Mouse (Mus musculus) neural tube, embryonic 14.5 days (tissue): ENCODE results near the gene Ryr1. TPM values are rescaled to one million over a fixed set of nuclear protein-coding genes. Genes with fewer than 3 reads are reported as not detected.

Experiments used
- ATAC-seq: fragments of 200-750 bp; cut with Nextera tagmentation; 2 replicates; pipeline ENCODE4 v1.8.0; 2017; ENCODE audit warnings: low read depth, mild to moderate bottlenecking, moderate TSS enrichment, moderate library complexity
- H3K27ac ChIP-seq: fragments of 300-500 bp; sonication (generic); 2 replicates; pipeline ENCODE4 v1.5.1; 2014; ENCODE audit warnings: low read depth, mild to moderate bottlenecking, control low read depth, low read length, moderate library complexity, mixed read lengths
- H3K27me3 ChIP-seq: fragments of 300-500 bp; sonication (generic); 2 replicates; pipeline ENCODE4 v1.6.1; 2014; ENCODE audit warnings: low read length; ENCODE audit not compliant: control insufficient read depth, insufficient read depth
- H3K36me3 ChIP-seq: fragments of 300-500 bp; sonication (generic); 2 replicates; pipeline ENCODE4 v1.6.1; 2014; ENCODE audit warnings: low read length, mixed read lengths; ENCODE audit not compliant: control insufficient read depth, insufficient read depth
- H3K4me1 ChIP-seq: fragments of 300-500 bp; sonication (generic); 2 replicates; pipeline ENCODE4 v1.6.1; 2014; ENCODE audit warnings: low read length; ENCODE audit not compliant: control insufficient read depth, insufficient read depth
- H3K4me2 ChIP-seq: fragments of 300-500 bp; sonication (generic); 2 replicates; pipeline ENCODE4 v1.6.1; 2014; ENCODE audit warnings: mild to moderate bottlenecking, low read depth, low read length, control low read depth
- H3K4me3 ChIP-seq: fragments of 300-500 bp; sonication (generic); 2 replicates; pipeline ENCODE4 v1.5.1; 2014; ENCODE audit warnings: low read depth, low read length, control low read depth, mixed read lengths
- H3K9ac ChIP-seq: fragments of 300-500 bp; sonication (generic); replicated peaks from 2 replicates; pipeline ENCODE4 v1.6.1; 2014; ENCODE audit warnings: low read depth, mild to moderate bottlenecking, control low read depth, low read length, mixed read lengths
- H3K9me3 ChIP-seq: fragments of 300-500 bp; sonication (generic); 2 replicates; pipeline ENCODE4 v1.6.1; 2016; ENCODE audit warnings: low read length; ENCODE audit not compliant: control insufficient read depth
- WGBS: fragments of 180-500 bp; shearing (Covaris S2); extraction: QIAGEN DNeasy Blood & Tissue Kit; methylation state at CpG from one replicate; pipeline ENCODE4 v1.1.7; 2014; 5-methylcytosine and 5-hydroxymethylcytosine counted together
- polyA plus RNA-seq: library from polyadenylated mRNA; unstranded; fragments of >200 nt; fragmentation: Nextera tagmentation; extraction: Ambion mirVana; gene quantifications from 2 replicates; pipeline ENCODE4 v1.2.1, GENCODE M21; 2014

Ryr1 gene
- polyA plus RNA-seq, 1 experiment from 2014 or later: 11.6 TPM

DNA sequence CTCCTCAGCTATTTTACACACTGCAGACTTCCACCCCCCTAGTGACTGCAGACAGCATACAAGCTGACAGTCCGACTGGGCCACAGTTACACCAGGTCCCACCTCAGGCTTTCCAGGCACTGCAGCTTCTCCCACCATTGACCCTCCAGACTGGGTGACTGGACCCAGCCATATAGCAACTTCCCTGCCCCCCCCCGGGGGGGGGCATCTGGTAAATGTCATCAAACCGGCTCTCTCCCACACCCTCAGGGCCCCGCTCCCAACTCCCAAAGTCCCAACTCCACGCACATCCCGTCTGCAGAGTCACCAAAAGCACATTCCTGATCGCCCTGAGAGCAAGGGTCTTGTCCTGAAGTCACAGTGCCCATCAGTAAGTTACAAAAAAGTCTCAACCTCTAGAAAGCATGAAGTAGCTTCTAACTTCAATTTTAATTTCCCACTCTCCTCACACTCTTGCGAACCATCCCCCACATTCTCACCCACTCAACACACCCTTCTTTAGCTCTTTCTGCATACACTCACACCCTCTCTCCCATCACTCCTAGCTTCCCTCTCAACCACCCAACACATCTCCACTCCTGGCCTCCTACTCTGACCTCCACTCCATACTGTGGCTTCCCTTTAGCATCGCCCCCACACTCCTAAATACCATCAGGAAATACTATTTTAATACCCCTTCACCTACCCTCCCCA is 164.5 kb downstream of the Ryr1 start:
- H3K9ac ChIP-seq: peak overlapping the region; percentile 89
- H3K36me3 ChIP-seq: no peaks in the 10 kb centered on the region
- peak overlapping the region; percentile 63 for H3K4me2 ChIP-seq
- H3K27ac ChIP-seq: 0 out of 2 replicates have a peak overlapping the region, but pooled peaks have one; percentile 34
- H3K4me3 ChIP-seq: peak overlapping the region; percentile 87
- H3K9me3 ChIP-seq: no peaks in the 10 kb centered on the region
- no peaks in the 10 kb centered on the region for H3K27me3 ChIP-seq
- 36% methylated on average over 9 of the region's 9 CpGs for WGBS
- H3K4me1 ChIP-seq: peaks cover 32% of the 10 kb centered on the region
- no peak for ATAC-seq

DNA sequence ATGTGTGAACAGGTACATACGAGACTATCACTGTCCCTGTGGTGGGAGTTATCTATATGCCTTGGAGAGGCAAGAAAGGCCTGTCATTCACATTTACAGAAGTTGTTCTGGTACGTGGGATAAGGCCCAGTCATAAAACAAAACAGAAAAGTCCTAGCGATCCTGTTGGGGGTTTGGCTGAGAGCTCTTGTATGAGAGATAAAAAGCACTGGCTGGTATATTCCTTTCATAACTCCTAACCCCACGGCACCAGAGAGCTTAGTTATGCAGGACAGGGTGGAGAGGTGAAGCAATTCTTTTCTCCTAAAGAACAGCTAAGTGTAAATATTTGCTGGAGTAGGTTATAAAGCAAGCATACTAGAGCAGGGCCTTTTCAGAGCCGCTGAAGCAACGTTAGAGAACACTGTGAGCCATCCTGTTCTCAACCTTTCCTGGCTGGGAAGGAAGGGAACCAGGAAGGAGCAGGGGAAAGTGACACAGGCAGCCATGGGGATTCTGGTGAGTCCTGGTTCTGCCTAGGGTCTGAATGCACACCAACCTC is 165.4 kb downstream of the Ryr1 start:
- H3K27ac ChIP-seq: no peak overlapping the region
- no peaks in the 10 kb centered on the region for H3K9me3 ChIP-seq
- ATAC-seq: no peak
- WGBS: 42% methylated on average over 6 of the region's 6 CpGs
- H3K4me3 ChIP-seq: peak overlapping the region; percentile 87; the same call in 1 of the 2 replicates
- peaks cover 32% of the 10 kb centered on the region for H3K4me1 ChIP-seq
- H3K27me3 ChIP-seq: no peaks in the 10 kb centered on the region
- H3K4me2 ChIP-seq: peak overlapping the region; percentile 63
- no peaks in the 10 kb centered on the region for H3K36me3 ChIP-seq
- peak overlapping the region; percentile 26; the same call in 1 of the 2 replicates for H3K9ac ChIP-seq

DNA sequence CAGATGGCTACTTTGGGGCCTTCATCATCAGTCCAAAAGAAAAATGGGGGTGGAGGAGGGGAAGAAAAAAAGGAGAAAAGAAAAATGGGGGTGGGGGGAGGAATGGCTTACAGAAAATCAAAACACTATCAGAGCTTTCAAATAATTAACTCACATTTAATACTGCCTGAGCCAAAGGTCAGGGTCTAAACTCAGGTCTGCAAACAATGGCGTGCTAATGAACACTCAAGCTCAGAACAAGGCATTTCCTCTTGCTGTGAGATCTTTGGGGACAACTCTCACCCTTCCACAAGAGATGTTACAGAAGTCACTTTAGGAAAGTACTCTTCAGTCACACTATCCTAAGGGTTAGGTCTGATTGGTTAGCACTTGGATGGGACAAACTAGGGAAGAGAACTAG is 166.2 kb downstream of the Ryr1 start:
- 76% methylated on average over 1 of the region's 1 CpGs for WGBS
- H3K4me3 ChIP-seq: no peak overlapping the region

DNA sequence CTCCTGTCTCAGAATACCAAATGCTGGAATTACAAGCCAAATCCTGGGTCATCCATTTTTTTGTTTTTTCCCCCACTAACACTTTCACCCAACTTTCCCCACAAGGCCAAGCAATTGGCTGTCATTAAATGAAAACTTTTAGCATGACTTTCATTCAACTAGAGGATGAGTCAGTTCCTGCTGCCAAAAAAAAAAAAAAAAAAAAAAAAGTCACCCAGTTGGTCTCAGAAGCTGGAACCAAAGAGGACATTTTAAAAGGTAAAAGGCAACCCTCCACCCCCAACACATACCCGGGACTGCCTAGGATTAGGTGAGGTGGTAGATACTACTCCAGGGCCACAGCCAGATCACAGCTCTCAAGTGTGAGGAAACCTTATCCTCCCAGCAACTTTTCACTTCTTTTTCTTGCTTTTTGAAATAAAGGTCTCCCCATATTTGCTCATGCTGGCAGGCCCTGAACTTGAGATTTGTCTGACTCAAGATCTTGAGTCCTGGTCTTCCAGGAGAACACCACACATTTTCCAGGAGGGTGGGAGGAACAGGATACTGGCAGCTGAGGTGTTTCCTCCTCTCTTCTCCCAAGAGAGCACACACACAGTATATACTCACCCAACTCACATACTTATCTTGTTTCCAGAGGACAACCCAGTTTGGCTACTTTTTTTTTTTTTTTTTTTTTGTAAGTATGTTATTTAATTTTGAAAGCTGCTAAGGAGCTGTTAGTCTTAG is 166.8 kb downstream of the Ryr1 start:
- Histone ChIP-seq H3K9ac (no peak overlapping the region), H3K36me3 (no peaks in the 10 kb centered on the region), H3K27me3 (no peaks in the 10 kb centered on the region), H3K27ac (no peak overlapping the region), H3K9me3 (no peaks in the 10 kb centered on the region), H3K4me1 (peaks cover 36% of the 10 kb centered on the region), H3K4me3 (no peak overlapping the region), H3K4me2 (no peak overlapping the region)
- no peak for ATAC-seq
- 84% methylated on average over 1 of the region's 1 CpGs for WGBS

More for the DNA sequence above, 166.2 kb downstream of the Ryr1 start:
- Histone ChIP-seq H3K4me1 (peaks cover 32% of the 10 kb centered on the region), H3K27me3 (no peaks in the 10 kb centered on the region), H3K4me2 (no peak overlapping the region), H3K9ac (no peak overlapping the region), H3K27ac (no peak overlapping the region), H3K9me3 (no peaks in the 10 kb centered on the region), H3K36me3 (no peaks in the 10 kb centered on the region)
- ATAC-seq: no peak

DNA sequence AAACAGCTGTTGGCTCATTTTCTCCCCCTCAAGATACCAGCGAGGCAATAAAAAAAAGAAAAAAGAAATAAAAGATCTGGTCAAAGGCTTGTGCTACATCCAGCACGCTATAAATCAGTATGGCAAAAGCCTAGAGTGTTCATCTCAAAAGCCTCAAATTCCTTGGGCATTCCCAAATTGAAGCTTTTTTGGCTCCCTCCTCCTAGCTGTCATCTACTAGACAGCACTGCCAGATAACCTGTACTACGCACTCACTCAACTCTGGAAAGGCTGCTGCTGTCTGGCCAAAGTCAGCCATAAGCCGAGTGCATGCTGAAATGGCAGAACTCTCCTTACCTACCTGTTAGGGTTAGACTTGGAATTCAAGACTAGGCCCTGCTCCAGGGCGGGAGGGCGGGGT is 167.7 kb downstream of the Ryr1 start:
- no peak overlapping the region for H3K4me2 ChIP-seq
- no peak overlapping the region for H3K9ac ChIP-seq
- H3K4me1 ChIP-seq: peaks cover 36% of the 10 kb centered on the region
- no peaks in the 10 kb centered on the region for H3K36me3 ChIP-seq
- ATAC-seq: no peak
- H3K9me3 ChIP-seq: no peaks in the 10 kb centered on the region
- no peak overlapping the region for H3K4me3 ChIP-seq
- no peaks in the 10 kb centered on the region for H3K27me3 ChIP-seq
- H3K27ac ChIP-seq: no peak overlapping the region
- 77% methylated on average over 6 of the region's 6 CpGs for WGBS

DNA sequence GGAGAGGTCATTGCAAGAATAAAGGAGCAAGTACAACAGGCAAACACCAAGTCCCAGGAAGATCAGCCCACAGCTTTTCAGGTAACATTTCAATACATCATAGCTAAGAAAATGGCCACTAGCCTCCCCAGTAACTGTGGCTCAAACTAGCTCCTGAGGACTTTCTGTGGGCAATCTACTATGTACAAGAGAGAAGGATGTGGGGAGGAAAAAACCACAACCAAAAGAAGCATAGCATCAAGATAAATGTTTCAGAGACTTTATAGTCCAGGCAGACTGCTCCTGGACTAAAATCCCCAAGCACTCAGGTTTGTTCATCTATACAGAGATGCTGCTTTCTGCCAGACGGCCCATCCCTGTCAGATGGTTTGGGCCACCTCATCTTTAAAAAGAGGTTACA is 168.7 kb downstream of the Ryr1 start:
- ATAC-seq: no peak
- H3K9ac ChIP-seq: no peak overlapping the region
- H3K4me1 ChIP-seq: peaks cover 36% of the 10 kb centered on the region
- H3K4me3 ChIP-seq: no peak overlapping the region
- no peaks in the 10 kb centered on the region for H3K9me3 ChIP-seq
- no peak overlapping the region for H3K27ac ChIP-seq
- H3K4me2 ChIP-seq: no peak overlapping the region
- H3K36me3 ChIP-seq: no peaks in the 10 kb centered on the region
- 94% methylated on average over 1 of the region's 1 CpGs for WGBS
- H3K27me3 ChIP-seq: no peaks in the 10 kb centered on the region

DNA sequence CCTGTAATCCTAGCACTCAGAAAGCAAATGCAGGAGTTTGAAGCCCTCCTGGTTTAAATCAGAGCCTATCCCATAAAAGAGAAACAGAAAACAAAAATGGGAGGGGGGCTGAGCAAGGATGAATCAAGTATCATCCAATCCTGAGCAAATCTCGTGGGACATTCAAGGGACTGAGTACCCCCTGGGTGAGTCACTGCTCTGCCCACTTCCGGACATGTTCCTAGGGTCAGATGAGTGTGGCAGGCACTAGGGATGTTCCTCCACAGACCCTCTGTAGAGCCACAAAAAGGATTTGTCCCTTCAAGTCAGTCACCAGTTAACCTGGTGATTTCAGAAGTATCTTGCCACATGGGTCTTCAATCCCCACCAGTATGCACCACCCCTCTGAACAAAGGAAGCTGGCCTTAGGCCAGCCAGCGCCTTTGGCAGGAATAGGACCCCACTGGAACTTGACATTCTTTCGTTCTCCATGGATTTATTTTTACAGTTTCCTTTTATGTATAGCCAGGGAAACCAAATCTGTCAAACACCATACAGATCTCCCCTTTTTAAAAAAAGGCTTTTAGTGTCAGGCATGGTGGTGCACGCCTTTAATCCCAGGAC is 169.6 kb downstream of the Ryr1 start:
- 42% methylated on average over 5 of the region's 5 CpGs for WGBS
- no peak overlapping the region for H3K27ac ChIP-seq

DNA sequence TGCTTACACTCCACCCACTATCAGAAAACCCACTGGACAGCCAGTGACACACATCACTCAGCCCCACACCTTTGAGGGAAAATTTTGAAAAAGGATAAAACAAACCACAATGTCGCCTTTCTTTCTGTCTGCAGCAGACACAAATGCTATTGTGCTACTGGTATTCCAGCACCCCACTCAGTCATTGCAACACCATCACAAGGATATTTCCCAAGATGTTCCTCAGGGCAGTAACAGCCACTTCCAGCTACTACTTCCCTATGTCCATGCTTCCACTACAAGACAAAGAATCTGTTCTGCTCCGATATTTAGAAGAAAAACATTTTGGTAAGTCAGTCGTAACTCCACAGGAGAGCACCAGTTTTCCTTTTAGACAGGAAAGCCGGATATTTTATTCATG is 170.2 kb downstream of the Ryr1 start:
- no peaks in the 10 kb centered on the region for H3K27me3 ChIP-seq
- H3K4me1 ChIP-seq: peaks cover 21% of the 10 kb centered on the region
- H3K9me3 ChIP-seq: no peaks in the 10 kb centered on the region
- H3K9ac ChIP-seq: no peak overlapping the region
- 68% methylated on average over 4 of the region's 4 CpGs for WGBS
- H3K4me2 ChIP-seq: no peak overlapping the region
- no peak for ATAC-seq
- H3K36me3 ChIP-seq: no peaks in the 10 kb centered on the region
- H3K4me3 ChIP-seq: no peak overlapping the region
- H3K27ac ChIP-seq: no peak overlapping the region

More for the DNA sequence above, 169.6 kb downstream of the Ryr1 start:
- ATAC-seq: no peak
- no peaks in the 10 kb centered on the region for H3K36me3 ChIP-seq
- peaks cover 27% of the 10 kb centered on the region for H3K4me1 ChIP-seq
- no peaks in the 10 kb centered on the region for H3K27me3 ChIP-seq
- no peak overlapping the region for H3K4me2 ChIP-seq
- H3K9me3 ChIP-seq: no peaks in the 10 kb centered on the region
- no peak overlapping the region for H3K9ac ChIP-seq
- no peak overlapping the region for H3K4me3 ChIP-seq
